Mouse (Mus musculus) testis, adult 2 months (tissue): ENCODE data around the gene Ldlrad3. TPM values are rescaled to one million over a fixed set of nuclear protein-coding genes. Genes with fewer than 3 reads are reported as not detected.
A peak's percentile ranks its signal among the peaks of the same experiment; 100 is the strongest.

Experiments
- H3K27ac ChIP-seq: fragments of 200-500 bp; 2 replicates; pipeline ENCODE4 v1.5.1; 2012; ENCODE audit warnings: low read depth, low read length; ENCODE audit not compliant: control insufficient read depth, insufficient read depth
- H3K27me3 ChIP-seq: fragments of 200-500 bp; 2 replicates; pipeline ENCODE4 v1.6.1; 2012; ENCODE audit warnings: mild to moderate bottlenecking, low read length, moderate library complexity; ENCODE audit not compliant: control insufficient read depth, insufficient read depth
- H3K36me3 ChIP-seq: fragments of 200-500 bp; 2 replicates; pipeline ENCODE4 v1.6.1; 2012; ENCODE audit warnings: mild to moderate bottlenecking, low read length; ENCODE audit not compliant: control insufficient read depth, insufficient read depth
- H3K4me1 ChIP-seq: fragments of 200-500 bp; 2 replicates; pipeline ENCODE4 v1.6.1; 2012; ENCODE audit warnings: low read length; ENCODE audit not compliant: control insufficient read depth, insufficient read depth
- H3K4me3 ChIP-seq: fragments of 200-500 bp; 2 replicates; pipeline ENCODE4 v1.5.1; 2012; ENCODE audit warnings: low read depth, mild to moderate bottlenecking, low read length, moderate library complexity, mixed read lengths; ENCODE audit not compliant: control insufficient read depth
- CTCF ChIP-seq: fragments of 200-500 bp; IDR thresholded peaks from 2 replicates; pipeline ENCODE4 v1.5.1; 2012; ENCODE audit warnings: low read depth, mild to moderate bottlenecking, inconsistent platforms, low read length, moderate library complexity; ENCODE audit not compliant: control insufficient read depth, insufficient read depth, insufficient replicate concordance
- POLR2A ChIP-seq: fragments of 200-500 bp; IDR thresholded peaks from 2 replicates; pipeline ENCODE4 v1.6.1; 2012; ENCODE audit warnings: low read depth, mild to moderate bottlenecking, inconsistent platforms, low read length, moderate library complexity; ENCODE audit not compliant: control insufficient read depth
- polyA plus RNA-seq: library from polyadenylated mRNA; depleted of rRNA; stranded (reverse); fragments of >200 nt; gene quantifications from 2 replicates; pipeline ENCODE4 v1.2.3, GENCODE M21; 2012

The Ldlrad3 gene
- polyA plus RNA-seq, 1 experiment = 1.8 TPM

- TF ChIP-seq CTCF (no peak), POLR2A (no peak)
- Histone ChIP-seq H3K27me3 (no peaks in the 10 kb centered on the region), H3K4me1 (no peaks in the 10 kb centered on the region), H3K27ac (no peak overlapping the region), H3K36me3 (no peaks in the 10 kb centered on the region), H3K4me3 (no peak overlapping the region)
Measured at GRCm38 (mm10) chr2:102196709-102197108, 10.5 kb upstream of the Ldlrad3 start.

DNA sequence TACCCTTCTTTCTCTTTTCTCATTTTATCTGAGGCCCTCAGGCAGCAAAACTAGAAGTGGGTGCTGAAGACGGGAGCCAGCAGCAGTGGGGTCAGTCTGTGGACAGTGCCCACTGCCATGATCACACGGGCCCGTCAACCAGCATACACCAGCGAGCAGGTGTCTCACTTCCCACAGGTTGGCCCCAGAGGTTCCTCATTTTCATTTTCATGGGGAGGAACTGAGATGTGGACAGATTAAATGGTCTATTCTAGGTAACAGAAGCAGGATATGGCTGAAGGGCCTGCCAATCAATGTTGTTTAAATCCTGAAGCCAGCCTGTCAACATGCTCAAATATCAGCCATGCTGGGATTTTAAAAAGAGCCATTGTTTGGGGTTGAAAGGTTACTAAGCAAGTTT, 9.3 kb upstream of the Ldlrad3 start:
- H3K27me3 ChIP-seq = no peaks in the 10 kb centered on the region
- H3K27ac ChIP-seq = no peak overlapping the region
- H3K4me3 ChIP-seq = no peak overlapping the region
- no peak for TF ChIP-seq CTCF
- TF ChIP-seq POLR2A = no peak
- no peaks in the 10 kb centered on the region for H3K36me3 ChIP-seq
- H3K4me1 ChIP-seq = no peaks in the 10 kb centered on the region

DNA sequence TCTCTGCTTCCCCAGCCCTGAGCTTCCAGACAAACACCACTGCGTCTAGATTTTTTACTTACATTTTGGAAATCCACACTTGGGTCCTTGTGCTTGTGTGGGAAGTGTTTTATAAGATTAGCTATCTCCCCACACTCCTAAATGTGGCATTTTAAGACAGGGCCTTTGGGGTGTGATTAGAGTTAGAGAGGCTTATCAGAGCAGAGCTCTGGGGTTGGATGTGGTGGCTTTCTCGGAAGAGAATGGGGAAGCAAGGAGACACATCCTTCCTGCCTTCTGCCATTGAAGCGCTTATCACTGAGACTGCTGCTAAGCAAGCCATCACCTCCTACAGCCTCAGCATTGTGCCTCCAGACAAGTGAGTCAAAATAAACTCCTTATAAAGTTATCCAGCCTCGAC, 8.1 kb upstream of the Ldlrad3 start:
- H3K4me3 ChIP-seq = no peak overlapping the region
- no peaks in the 10 kb centered on the region for H3K4me1 ChIP-seq
- H3K36me3 ChIP-seq = no peaks in the 10 kb centered on the region
- no peak overlapping the region for H3K27ac ChIP-seq
- TF ChIP-seq POLR2A (no peak), CTCF (no peak)
- no peaks in the 10 kb centered on the region for H3K27me3 ChIP-seq

- H3K4me1 ChIP-seq = no peaks in the 10 kb centered on the region
- TF ChIP-seq POLR2A (no peak), CTCF (no peak)
Measured at GRCm38 (mm10) chr2:102192943-102193820, 7.0 kb upstream of the Ldlrad3 start.

GRCm38 (mm10) chr2:102191736-102192135, 5.6 kb upstream of the Ldlrad3 start:
- Histone ChIP-seq H3K27ac (no peak overlapping the region), H3K4me1 (no peaks in the 10 kb centered on the region), H3K36me3 (no peaks in the 10 kb centered on the region), H3K4me3 (no peak overlapping the region), H3K27me3 (no peaks in the 10 kb centered on the region)
- TF ChIP-seq CTCF (no peak), POLR2A (no peak)

More at GRCm38 (mm10) chr2:102192943-102193820, 7.0 kb upstream of the Ldlrad3 start:
- no peaks in the 10 kb centered on the region for H3K36me3 ChIP-seq
- H3K27ac ChIP-seq = no peak overlapping the region
- no peak overlapping the region for H3K4me3 ChIP-seq
- no peaks in the 10 kb centered on the region for H3K27me3 ChIP-seq

GRCm38 (mm10) chr2:102190956-102191355, 4.8 kb upstream of the Ldlrad3 start:
- Histone ChIP-seq H3K27ac (no peak overlapping the region), H3K27me3 (no peaks in the 10 kb centered on the region), H3K36me3 (no peaks in the 10 kb centered on the region), H3K4me3 (no peak overlapping the region), H3K4me1 (peaks cover 3% of the 10 kb centered on the region)
- TF ChIP-seq CTCF = no peak
- TF ChIP-seq POLR2A = no peak

DNA sequence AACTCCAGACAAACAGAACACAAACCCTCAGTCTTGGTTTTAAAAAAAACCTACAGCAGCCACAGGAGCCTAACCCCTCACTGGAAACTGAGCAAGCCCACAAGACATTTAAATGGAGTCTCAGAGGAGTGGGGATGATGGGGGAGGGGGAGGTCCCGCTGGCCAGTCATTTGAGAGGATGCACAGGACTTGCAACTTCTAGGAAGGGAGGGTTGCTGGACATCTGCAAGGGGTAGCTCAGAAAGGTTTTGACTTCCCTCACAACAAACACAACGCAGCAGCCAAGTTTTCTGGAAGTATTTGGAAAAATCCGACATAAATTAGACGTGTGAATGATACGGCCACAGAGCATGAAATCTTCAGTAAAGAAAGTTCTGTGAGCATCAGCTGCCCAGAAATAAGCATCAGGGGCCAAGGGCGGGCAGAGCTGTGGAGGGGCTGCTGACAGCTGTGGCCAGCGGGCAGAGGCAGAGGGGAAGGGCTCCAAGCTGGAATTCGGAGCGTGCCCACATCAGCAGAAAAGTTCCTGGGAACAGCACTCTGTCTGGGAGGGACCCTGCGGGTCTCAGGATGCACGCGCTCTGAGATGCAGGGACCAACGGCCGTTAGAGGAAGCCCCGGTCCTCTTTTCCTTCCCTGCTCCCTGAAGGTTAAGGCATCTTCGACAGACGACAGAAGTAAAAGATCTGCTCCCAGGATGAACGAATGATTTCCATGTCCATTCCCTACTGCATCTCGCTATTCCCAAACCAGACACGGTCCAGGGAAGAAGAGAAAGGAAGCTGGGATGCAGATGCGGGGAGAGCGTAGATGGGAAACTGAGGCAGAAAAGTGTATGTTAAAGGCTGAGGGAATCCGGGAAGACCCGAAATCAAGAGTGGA, 875 bp downstream of the Ldlrad3 start:
- H3K36me3 ChIP-seq = no peaks in the 10 kb centered on the region
- peak overlapping the region; percentile 56; the same call in 1 of the 2 replicates for H3K27ac ChIP-seq
- no peak for TF ChIP-seq POLR2A
- no peak for TF ChIP-seq CTCF

More for the DNA sequence above, 875 bp downstream of the Ldlrad3 start:
- no peaks in the 10 kb centered on the region for H3K27me3 ChIP-seq
- H3K4me3 ChIP-seq = peak overlapping the region; percentile 85
- H3K4me1 ChIP-seq = peaks cover 17% of the 10 kb centered on the region
